Mouse (Mus musculus) embryonic facial prominence, embryonic 14.5 days (tissue): ENCODE results near the gene Dcun1d5. TPM values are rescaled to one million over a fixed set of nuclear protein-coding genes. Genes with fewer than 3 reads are reported as not detected.
A peak's percentile ranks its signal among the peaks of the same experiment; 100 is the strongest.
"Not testable (repeated sequence)": the region's sequence is repeated elsewhere in the genome, so short reads cannot be mapped to it uniquely, and the experiment has no call there.

Source experiments
- ATAC-seq: fragments of 200-750 bp; cut with Nextera tagmentation; 2 replicates; pipeline ENCODE4 v1.8.0; 2017; ENCODE audit warnings: low read depth, moderate number of reproducible peaks, moderate TSS enrichment
- DNase-seq: peaks from one replicate; pipeline ENCODE4 v3.0.0-alpha.2; 2015; ENCODE audit warnings: low spot score
- H3K27ac ChIP-seq: fragments of 300-500 bp; sonication (generic); replicated peaks from 2 replicates; pipeline ENCODE4 v1.5.1; 2014; ENCODE audit warnings: low read depth, mild to moderate bottlenecking, low read length, moderate library complexity
- H3K27me3 ChIP-seq: fragments of 300-500 bp; sonication (generic); replicated peaks from 2 replicates; pipeline ENCODE4 v1.6.1; 2014; ENCODE audit warnings: low read length; ENCODE audit not compliant: control insufficient read depth, insufficient read depth
- H3K36me3 ChIP-seq: fragments of 300-500 bp; sonication (generic); 2 replicates; pipeline ENCODE4 v1.6.1; 2014; ENCODE audit warnings: low read length, mixed read lengths; ENCODE audit not compliant: control insufficient read depth, insufficient read depth
- H3K4me1 ChIP-seq: fragments of 300-500 bp; sonication (generic); 2 replicates; pipeline ENCODE4 v1.6.1; 2014; ENCODE audit warnings: antibody characterized with exemption, low read length; ENCODE audit not compliant: control insufficient read depth, insufficient read depth
- H3K4me2 ChIP-seq: fragments of 300-500 bp; sonication (generic); 2 replicates; pipeline ENCODE4 v1.6.1; 2014; ENCODE audit warnings: low read depth, mild to moderate bottlenecking, low read length, moderate library complexity, mixed read lengths
- H3K4me3 ChIP-seq: fragments of 300-500 bp; sonication (generic); 2 replicates; pipeline ENCODE4 v1.5.1; 2014; ENCODE audit warnings: low read depth, mild to moderate bottlenecking, low read length
- H3K9ac ChIP-seq: fragments of 300-500 bp; sonication (generic); 2 replicates; pipeline ENCODE4 v1.6.1; 2014; ENCODE audit warnings: low read depth, mild to moderate bottlenecking, low read length, moderate library complexity, mixed read lengths
- H3K9me3 ChIP-seq: fragments of 300-500 bp; sonication (generic); 2 replicates; pipeline ENCODE4 v1.6.1; 2016; ENCODE audit warnings: low read length; ENCODE audit not compliant: control insufficient read depth
- WGBS: fragments of 180-500 bp; shearing (Covaris S2); extraction: QIAGEN DNeasy Blood & Tissue Kit; methylation state at CpG from one replicate; pipeline ENCODE4 v1.1.7; 2014; 5-methylcytosine and 5-hydroxymethylcytosine counted together
- polyA plus RNA-seq: library from polyadenylated mRNA; unstranded; fragments of >200 nt; fragmentation: Nextera tagmentation; extraction: Ambion mirVana; gene quantifications from 2 replicates; pipeline ENCODE4 v1.2.1, GENCODE M21; 2014

Dcun1d5 gene
- polyA plus RNA-seq, 1 experiment from 2014 or later = 145 TPM

DNA sequence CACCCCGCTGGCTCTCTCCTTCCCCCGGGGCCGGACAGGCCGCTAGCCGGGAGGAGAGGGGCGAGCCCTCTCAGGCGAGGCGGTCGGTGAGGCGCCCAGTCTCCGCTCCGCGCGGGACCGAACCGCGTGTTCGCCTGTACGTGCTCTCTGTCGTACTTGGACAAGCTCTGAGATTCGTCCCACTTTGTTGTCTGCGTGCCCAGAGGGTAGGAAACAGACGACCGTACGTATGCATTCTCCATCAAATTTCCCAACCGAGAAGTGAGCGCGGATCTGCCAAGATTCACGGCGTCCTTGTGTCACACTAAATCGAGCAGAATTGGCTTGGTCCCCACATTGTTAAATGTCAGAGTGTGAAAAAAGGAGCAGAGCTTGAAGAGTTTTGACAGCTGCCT lies 574 bp downstream of the Dcun1d5 start:
- Histone ChIP-seq H3K27ac (peak overlapping the region; percentile 95), H3K4me2 (peak overlapping the region; percentile 84), H3K4me3 (peak overlapping the region; percentile 85), H3K36me3 (peaks cover 7% of the 10 kb centered on the region), H3K4me1 (peaks cover 10% of the 10 kb centered on the region), H3K27me3 (no peaks in the 10 kb centered on the region), H3K9ac (peak overlapping the region; percentile 86), H3K9me3 (no peaks in the 10 kb centered on the region)
- ATAC-seq (peak; percentile 67), DNase-seq (peak; percentile 35)
- WGBS = under 1% methylated on average over 21 of the region's 31 CpGs

- ATAC-seq, DNase-seq, H3K27ac ChIP-seq, H3K9ac ChIP-seq, H3K4me1 ChIP-seq, H3K9me3 ChIP-seq, H3K27me3 ChIP-seq, H3K4me3 ChIP-seq, H3K4me2 ChIP-seq: not testable (repeated sequence)
- WGBS = 97% methylated on average over 3 of the region's 3 CpGs
- H3K36me3 ChIP-seq = peaks cover 15% of the 10 kb centered on the region
Observed at GRCm38 (mm10) chr9:7190694-7191093, 6.4 kb downstream of the Dcun1d5 start.

DNA sequence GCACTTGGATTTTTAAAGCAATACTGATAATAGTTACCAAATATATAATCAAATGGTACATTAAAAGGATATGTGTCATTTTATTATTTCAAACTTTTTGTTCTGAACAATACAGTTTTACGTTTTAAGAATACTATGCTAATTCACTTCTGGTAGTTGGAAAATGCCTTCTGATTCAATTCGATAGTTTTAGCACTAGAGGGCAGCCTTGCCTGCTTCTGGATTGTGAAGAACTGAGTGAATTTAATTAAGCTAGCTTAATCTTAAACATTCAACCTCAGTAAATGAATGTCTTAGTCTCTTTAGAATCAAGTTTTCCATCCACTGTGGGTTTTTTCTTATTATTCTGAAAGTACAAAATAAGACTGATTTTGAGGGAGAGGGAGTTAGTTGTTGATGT lies 31.9 kb downstream of the Dcun1d5 start:
- Histone ChIP-seq H3K4me2 (no peak overlapping the region), H3K36me3 (peaks cover 20% of the 10 kb centered on the region), H3K9me3 (no peaks in the 10 kb centered on the region), H3K9ac (no peak overlapping the region), H3K27ac (no peak overlapping the region), H3K4me3 (no peak overlapping the region), H3K4me1 (no peaks in the 10 kb centered on the region), H3K27me3 (no peaks in the 10 kb centered on the region)
- WGBS = 43% methylated on average over 2 of the region's 2 CpGs
- no peak for DNase-seq
- no peak for ATAC-seq

DNA sequence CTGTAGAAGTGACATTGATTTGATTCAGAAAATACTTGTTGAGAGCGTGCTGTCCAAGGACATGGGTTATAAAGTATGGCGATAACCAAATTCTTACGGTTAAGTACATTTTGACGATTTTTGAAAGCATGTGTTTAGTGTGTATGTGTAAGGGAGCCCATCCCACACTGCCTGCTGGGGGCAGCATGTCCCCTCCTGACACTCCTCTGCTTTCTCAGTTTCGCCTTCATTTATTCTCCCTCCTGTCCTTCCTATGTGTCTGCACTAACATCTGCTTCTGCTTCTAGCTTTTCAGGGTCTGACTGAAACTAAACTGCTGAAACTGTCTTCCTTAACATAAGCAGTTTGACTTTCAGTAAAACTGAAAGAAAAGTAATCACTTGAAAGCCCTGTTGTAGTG lies 36.7 kb downstream of the Dcun1d5 start:
- WGBS = 82% methylated on average over 5 of the region's 5 CpGs
- no peak for ATAC-seq

GRCm38 (mm10) chr9:7221460-7221859 lies 37.1 kb downstream of the Dcun1d5 start:
- Histone ChIP-seq H3K4me1 (no peaks in the 10 kb centered on the region), H3K4me2 (no peak overlapping the region), H3K27me3 (no peaks in the 10 kb centered on the region), H3K9ac (no peak overlapping the region), H3K4me3 (no peak overlapping the region), H3K27ac (no peak overlapping the region), H3K9me3 (no peaks in the 10 kb centered on the region), H3K36me3 (peaks cover 7% of the 10 kb centered on the region; the same call in 1 of the 2 replicates)
- 71% methylated on average over 7 of the region's 7 CpGs for WGBS
- ATAC-seq = no peak
- no peak for DNase-seq

More for the DNA sequence above, 36.7 kb downstream of the Dcun1d5 start:
- Histone ChIP-seq H3K9ac (no peak overlapping the region), H3K4me2 (no peak overlapping the region), H3K9me3 (no peaks in the 10 kb centered on the region), H3K36me3 (peaks cover 7% of the 10 kb centered on the region; the same call in 1 of the 2 replicates), H3K27me3 (no peaks in the 10 kb centered on the region), H3K4me1 (no peaks in the 10 kb centered on the region), H3K27ac (no peak overlapping the region), H3K4me3 (no peak overlapping the region)
- DNase-seq = no peak

DNA sequence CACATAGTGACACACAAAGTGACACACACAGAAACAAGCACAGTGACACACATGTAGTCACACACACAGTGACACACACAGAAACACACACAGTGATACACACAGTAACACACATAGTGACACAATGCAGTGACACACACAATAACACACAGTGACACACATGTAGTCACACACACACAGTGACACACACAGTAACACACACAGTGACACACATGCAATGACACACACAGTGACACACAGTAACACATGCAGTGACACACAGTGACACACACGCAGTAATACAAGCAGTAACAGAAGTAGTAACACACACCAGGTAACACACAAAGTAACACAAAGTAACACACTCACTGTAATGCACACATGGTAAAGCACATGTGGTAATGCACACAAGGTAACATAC lies 54.3 kb downstream of the Dcun1d5 start:
- H3K4me2 ChIP-seq = no peak overlapping the region
- H3K36me3 ChIP-seq = no peaks in the 10 kb centered on the region
- H3K4me3 ChIP-seq = no peak overlapping the region
- no peak overlapping the region for H3K9ac ChIP-seq
- WGBS = 95% methylated on average over 1 of the region's 1 CpGs
- DNase-seq (no peak), ATAC-seq (no peak)
- no peak overlapping the region for H3K27ac ChIP-seq
- no peaks in the 10 kb centered on the region for H3K9me3 ChIP-seq
- no peaks in the 10 kb centered on the region for H3K4me1 ChIP-seq
- no peaks in the 10 kb centered on the region for H3K27me3 ChIP-seq

GRCm38 (mm10) chr9:7239967-7240366 lies 55.6 kb downstream of the Dcun1d5 start:
- 66% methylated on average over 2 of the region's 2 CpGs for WGBS
- Histone ChIP-seq H3K27me3 (no peaks in the 10 kb centered on the region), H3K4me3 (no peak overlapping the region)

GRCm38 (mm10) chr9:7252797-7253654 lies 68.7 kb downstream of the Dcun1d5 start:
- H3K9ac ChIP-seq = no peak overlapping the region
- no peaks in the 10 kb centered on the region for H3K9me3 ChIP-seq
- WGBS = 74% methylated on average over 1 of the region's 1 CpGs
- DNase-seq = no peak
- H3K4me2 ChIP-seq = no peak overlapping the region
- ATAC-seq = no peak
- H3K36me3 ChIP-seq = no peaks in the 10 kb centered on the region
- H3K27ac ChIP-seq = no peak overlapping the region
- no peaks in the 10 kb centered on the region for H3K4me1 ChIP-seq
- no peaks in the 10 kb centered on the region for H3K27me3 ChIP-seq
- H3K4me3 ChIP-seq = no peak overlapping the region

More at GRCm38 (mm10) chr9:7239967-7240366, 55.6 kb downstream of the Dcun1d5 start:
- Histone ChIP-seq H3K9me3 (no peaks in the 10 kb centered on the region), H3K27ac (no peak overlapping the region), H3K36me3 (no peaks in the 10 kb centered on the region), H3K4me2 (no peak overlapping the region), H3K9ac (no peak overlapping the region), H3K4me1 (no peaks in the 10 kb centered on the region)
- ATAC-seq (no peak), DNase-seq (no peak)
